Mouse (Mus musculus): Measurements from ENCODE around the gene Gcdh. TPM values are rescaled to one million over a fixed set of nuclear protein-coding genes. Genes with fewer than 3 reads are reported as not detected.

Gene Gcdh
- 38.4 TPM for polyA plus RNA-seq (2017; shearing (Covaris generic))

DNA sequence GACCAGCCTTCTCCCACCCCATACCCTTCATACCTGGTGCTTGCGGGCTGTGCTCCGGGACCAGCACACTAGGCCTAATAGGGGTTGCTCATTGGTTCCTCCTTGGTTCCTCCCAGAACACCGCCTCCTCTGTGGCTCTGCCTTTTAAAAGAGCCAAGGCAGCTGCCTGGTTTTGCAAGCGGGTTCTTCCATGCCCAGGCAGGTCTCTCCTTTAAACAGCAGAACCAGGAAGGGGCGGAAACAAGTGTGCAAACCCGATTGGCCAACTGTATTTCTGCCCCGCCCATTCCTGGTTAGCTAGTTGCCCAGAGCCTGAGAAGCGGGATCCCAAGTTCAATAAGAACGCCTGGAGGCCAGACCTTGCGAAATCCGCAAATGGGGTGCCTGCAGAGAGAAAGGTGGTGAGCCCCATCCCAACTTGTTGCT, at the start of gene Gcdh:
Gene Gcdh (minus strand): TSS at position 213 of the 426 bp plus-strand sequence.

GRCm38 (mm10) chr8:84936962-84937546, 43.3 kb upstream of the Gcdh start, which contains the start of gene Mast1:
Gene Mast1 (minus strand): TSS chr8:84937359.

GRCm38 (mm10) chr8:84908421-84909161, 14.9 kb upstream of the Gcdh start, which contains the start of gene Dnase2a:
Gene Dnase2a (plus strand): TSS chr8:84908560.

DNA sequence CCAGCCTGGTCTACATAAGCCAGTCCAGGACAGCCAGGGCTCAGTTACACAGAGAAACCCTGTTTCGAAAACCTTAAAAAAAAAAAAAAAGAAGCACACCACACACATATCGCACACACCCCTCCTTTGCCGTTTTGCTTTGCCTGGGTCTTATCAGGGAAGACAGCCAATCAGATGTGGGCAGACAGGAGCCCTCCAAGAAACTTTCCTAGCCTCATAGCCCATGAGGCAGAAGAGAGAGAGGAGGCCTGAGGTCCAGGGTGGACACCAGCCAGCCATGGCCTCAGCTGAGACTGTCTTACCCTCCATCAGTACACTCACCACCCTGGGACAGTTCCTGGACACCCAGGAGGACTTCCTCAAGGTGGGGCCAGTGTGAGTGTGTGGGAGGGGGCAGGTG, 8.0 kb upstream of the Gcdh start, which contains the start of gene Klf1:
Gene Klf1 (plus strand): TSS at position 177 of the 400 bp plus-strand sequence.

DNA sequence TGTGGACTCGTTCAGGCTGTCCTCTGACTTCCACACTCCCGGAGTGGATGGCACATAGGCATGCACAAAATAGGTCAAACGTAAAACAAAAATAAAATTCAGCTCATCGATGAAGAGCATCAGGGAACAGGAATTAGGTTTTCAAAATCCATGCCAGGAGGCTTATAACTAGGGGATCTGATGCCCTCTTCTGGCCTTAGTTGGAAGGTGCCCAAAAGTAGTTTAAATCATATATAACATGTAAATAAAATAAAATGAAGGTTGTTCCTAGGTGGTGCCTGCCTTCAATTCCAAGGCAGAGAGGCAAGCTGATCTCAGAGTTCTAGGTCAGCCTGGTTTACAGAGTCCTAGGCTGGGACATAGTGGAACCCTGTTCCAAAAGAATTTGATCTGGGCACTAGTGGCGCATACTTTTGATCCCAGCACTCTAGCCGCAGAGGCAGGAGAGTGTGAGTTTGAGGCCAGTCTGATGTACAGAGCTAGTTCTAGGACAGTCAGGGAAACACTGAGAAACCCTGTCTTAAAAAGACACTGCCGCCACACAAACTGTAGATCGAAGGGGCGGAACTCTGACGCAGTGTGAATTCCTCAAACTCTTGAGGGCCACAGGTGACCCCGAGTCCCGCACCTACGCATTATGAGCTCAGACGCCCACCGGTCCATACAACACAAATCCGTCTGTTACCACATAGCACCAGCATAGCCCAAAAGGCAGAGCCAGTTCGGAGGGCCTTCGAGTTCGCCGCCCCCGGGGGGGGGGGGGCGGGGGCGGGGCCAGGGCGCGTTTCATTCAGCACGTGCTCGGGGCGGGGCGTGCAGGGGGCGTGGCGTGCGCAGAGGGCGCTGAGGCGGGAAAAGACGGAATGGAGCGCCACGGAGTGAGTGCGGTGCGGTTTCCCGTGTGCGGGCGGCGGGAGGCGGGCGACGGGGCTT, 22.1 kb downstream of the Gcdh start, which contains the start of gene Syce2:
Gene Syce2 (plus strand): TSS at position 736 of the 933 bp plus-strand sequence.

GRCm38 (mm10) chr8:84856864-84857441, 36.8 kb downstream of the Gcdh start, which contains the start of gene Farsa:
Gene Farsa (plus strand): TSS chr8:84856989.

GRCm38 (mm10) chr8:84846722-84847572, 46.8 kb downstream of the Gcdh start, which contains the start of gene Calr:
Gene Calr (minus strand): TSS chr8:84846934.

GRCm38 (mm10) chr8:84840248-84840999, 53.3 kb downstream of the Gcdh start, which contains the start of gene Rad23a:
Gene Rad23a (minus strand): TSS chr8:84840665.

Other genes with a start within 250 kb of the Gcdh start
- 110 TPM for gene Ier2, start 231.1 kb downstream of the Gcdh start, polyA plus RNA-seq (2017; shearing (Covaris generic))
- gene Trmt1, start 207.6 kb downstream of the Gcdh start, polyA plus RNA-seq (2017; shearing (Covaris generic)): 72.2 TPM
- gene Nacc1, start 206.1 kb downstream of the Gcdh start, polyA plus RNA-seq (2017; shearing (Covaris generic)): 2.4 TPM
- gene Lyl1, start 192.5 kb downstream of the Gcdh start, polyA plus RNA-seq (2017; shearing (Covaris generic)): 0.40 TPM
- gene G430095P16Rik, start 170.9 kb downstream of the Gcdh start, polyA plus RNA-seq (2017; shearing (Covaris generic)): 35.6 TPM
- gene Nfix, start 93.6 kb downstream of the Gcdh start, polyA plus RNA-seq (2017; shearing (Covaris generic)): 4.7 TPM
- gene Dand5, start 71.1 kb downstream of the Gcdh start, polyA plus RNA-seq (2017; shearing (Covaris generic)): 7.8 TPM
- gene Gadd45gip1, start 62.4 kb downstream of the Gcdh start, polyA plus RNA-seq (2017; shearing (Covaris generic)): 20.8 TPM
- gene Rad23a, start 53.3 kb downstream of the Gcdh start, polyA plus RNA-seq (2017; shearing (Covaris generic)): 200 TPM
- 494 TPM for gene Calr, start 47.0 kb downstream of the Gcdh start, polyA plus RNA-seq (2017; shearing (Covaris generic))
- 110 TPM for gene Farsa, start 36.9 kb downstream of the Gcdh start, polyA plus RNA-seq (2017; shearing (Covaris generic))
- gene Syce2, start 21.8 kb downstream of the Gcdh start, polyA plus RNA-seq (2017; shearing (Covaris generic)): 7.1 TPM
- 0.60 TPM for gene Klf1, start 8.0 kb upstream of the Gcdh start, polyA plus RNA-seq (2017; shearing (Covaris generic))
- 22.3 TPM for gene Dnase2a, start 14.6 kb upstream of the Gcdh start, polyA plus RNA-seq (2017; shearing (Covaris generic))
- 1.3 TPM for gene Mast1, start 43.4 kb upstream of the Gcdh start, polyA plus RNA-seq (2017; shearing (Covaris generic))
- not detected for gene Rtbdn, start 53.1 kb upstream of the Gcdh start, polyA plus RNA-seq (2017; shearing (Covaris generic))
- not detected for gene Gm49661, start 75.5 kb upstream of the Gcdh start, polyA plus RNA-seq (2017; shearing (Covaris generic))
- gene Prdx2, start 75.7 kb upstream of the Gcdh start, polyA plus RNA-seq (2017; shearing (Covaris generic)): 233 TPM
- gene Rnaseh2a, start 75.8 kb upstream of the Gcdh start, polyA plus RNA-seq (2017; shearing (Covaris generic)): 108 TPM
- 339 TPM for gene Junb, start 84.8 kb upstream of the Gcdh start, polyA plus RNA-seq (2017; shearing (Covaris generic))
- gene Hook2, start 96.7 kb upstream of the Gcdh start, polyA plus RNA-seq (2017; shearing (Covaris generic)): 4.4 TPM
- gene Best2, start 120.6 kb upstream of the Gcdh start, polyA plus RNA-seq (2017; shearing (Covaris generic)): not detected
- gene Asna1, start 131.4 kb upstream of the Gcdh start, polyA plus RNA-seq (2017; shearing (Covaris generic)): 60.6 TPM
- gene Trir, start 132.9 kb upstream of the Gcdh start, polyA plus RNA-seq (2017; shearing (Covaris generic)): 122 TPM
- gene Tnpo2, start 143.0 kb upstream of the Gcdh start, polyA plus RNA-seq (2017; shearing (Covaris generic)): 51.4 TPM
- gene Fbxw9, start 166.1 kb upstream of the Gcdh start, polyA plus RNA-seq (2017; shearing (Covaris generic)): 10.1 TPM
- 2.5 TPM for gene Gm5741, start 174.1 kb upstream of the Gcdh start, polyA plus RNA-seq (2017; shearing (Covaris generic))
- gene Dhps, start 177.8 kb upstream of the Gcdh start, polyA plus RNA-seq (2017; shearing (Covaris generic)): 57.7 TPM
- gene Wdr83os, start 186.8 kb upstream of the Gcdh start, polyA plus RNA-seq (2017; shearing (Covaris generic)): 190 TPM
- gene Wdr83, start 187.4 kb upstream of the Gcdh start, polyA plus RNA-seq (2017; shearing (Covaris generic)): 46.6 TPM
- gene Man2b1, start 189.3 kb upstream of the Gcdh start, polyA plus RNA-seq (2017; shearing (Covaris generic)): 167 TPM
- gene Zfp791, start 229.2 kb upstream of the Gcdh start, polyA plus RNA-seq (2017; shearing (Covaris generic)): not detected

Measured in CD4-positive, CD25-positive, alpha-beta regulatory T cell, adult 9 weeks (primary cell).